Mouse (Mus musculus) retina, postnatal 7 days (tissue): ENCODE results near the gene Slc35c1.

Experiments used
- DNase-seq: peaks from one replicate; pipeline ENCODE4 v3.0.0-alpha.2; 2012; ENCODE audit warnings: low read depth, low spot score

Slc35c1 gene

DNA sequence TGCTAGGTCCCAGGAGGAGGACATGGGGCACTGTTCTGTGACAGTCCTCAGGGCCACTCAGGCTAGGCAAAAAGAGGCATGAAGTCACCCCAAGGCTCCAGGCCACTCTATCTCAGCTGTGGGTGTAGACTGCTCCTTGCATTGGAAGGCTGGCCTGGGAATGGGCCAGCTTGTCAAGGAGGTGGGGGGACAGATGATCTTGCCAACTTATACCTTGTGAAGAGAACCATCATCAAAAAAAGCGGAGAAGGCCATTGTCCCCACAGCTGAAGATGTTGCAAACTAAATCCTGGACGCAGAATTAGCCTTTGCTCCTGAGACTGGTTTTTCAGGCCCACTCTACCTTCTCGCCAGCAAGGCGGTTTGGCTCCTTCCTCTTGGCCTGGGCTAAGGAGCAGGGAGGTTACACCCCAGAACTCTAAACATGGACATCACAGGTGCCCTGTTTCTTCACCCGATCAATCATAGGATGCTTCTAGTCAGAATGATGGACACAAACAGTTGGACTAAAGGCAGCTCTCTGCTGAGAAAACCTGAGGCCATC is 56.5 kb downstream of the Slc35c1 start:
- no peak for DNase-seq
